Mouse (Mus musculus): ENCODE measurements around the gene Ash1l.

Gene Ash1l

DNA sequence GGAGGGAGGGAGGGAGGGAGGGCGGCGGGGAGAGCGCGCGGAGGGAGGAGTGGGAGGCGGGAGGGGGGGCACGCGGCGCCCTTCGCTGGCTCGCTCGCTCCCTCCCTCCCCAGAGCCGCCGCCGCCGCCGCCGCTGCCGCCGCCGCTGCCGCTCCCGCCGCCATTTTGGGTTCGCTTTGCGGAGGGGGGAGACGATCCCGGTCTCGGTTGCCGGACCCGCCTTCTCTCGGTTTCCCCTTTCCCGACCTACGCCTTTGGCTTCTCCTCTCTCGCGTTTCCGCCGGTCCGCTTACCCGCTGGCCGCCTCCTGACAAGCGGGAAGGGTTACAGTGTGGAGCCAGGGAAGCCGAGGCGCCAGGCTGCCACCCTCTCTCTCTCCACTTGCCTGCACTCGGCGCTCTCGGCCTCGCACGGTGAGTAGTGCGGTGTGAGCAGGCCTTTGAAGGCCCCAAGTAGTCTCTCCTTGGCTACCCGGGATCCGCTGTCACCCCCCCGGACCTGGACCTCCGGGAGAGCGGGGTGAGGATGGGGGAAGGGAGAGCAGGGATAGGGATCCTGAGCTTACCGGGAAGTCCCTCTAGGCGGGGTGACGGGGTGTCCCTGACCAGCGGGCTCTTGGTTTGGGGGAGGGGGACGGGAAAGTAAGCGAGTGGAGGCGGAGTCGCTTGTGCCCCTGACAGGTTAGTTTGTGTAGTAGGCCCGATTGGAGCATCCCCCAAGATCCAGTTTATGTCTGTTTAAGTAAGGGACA lies at the start of gene Ash1l, which contains the start of gene Dap3:
TSS of gene Ash1l (plus strand) at position 47 of the 751 bp plus-strand sequence.
TSS of gene Dap3 (minus strand) at position 606 of the 751 bp plus-strand sequence.
- DNase-seq (ENCODE audit: extremely low read depth, insufficient read length, low spot score): peak; percentile 89

DNA sequence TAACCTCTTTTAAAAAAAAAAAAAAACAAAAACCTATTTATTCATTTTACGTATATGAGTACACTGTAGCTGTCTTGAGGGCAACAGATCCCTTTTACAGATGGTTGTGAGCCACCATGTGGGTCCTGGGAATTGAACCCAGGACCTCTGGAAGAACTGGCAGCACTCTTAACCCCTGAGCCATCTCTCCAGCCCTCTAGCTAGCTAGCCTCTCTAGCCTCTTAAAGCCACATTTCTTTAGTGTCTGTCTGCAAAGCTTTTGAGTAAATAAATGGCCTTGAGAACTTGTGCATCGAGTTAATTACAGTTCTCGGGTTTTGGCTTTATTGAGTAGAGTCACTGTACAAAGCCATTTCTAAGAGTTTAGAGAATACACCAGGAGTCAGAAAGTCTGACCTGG lies 45.6 kb upstream of the Ash1l start:
- no peak for DNase-seq (ENCODE audit: extremely low read depth, insufficient read length, low spot score)

DNA sequence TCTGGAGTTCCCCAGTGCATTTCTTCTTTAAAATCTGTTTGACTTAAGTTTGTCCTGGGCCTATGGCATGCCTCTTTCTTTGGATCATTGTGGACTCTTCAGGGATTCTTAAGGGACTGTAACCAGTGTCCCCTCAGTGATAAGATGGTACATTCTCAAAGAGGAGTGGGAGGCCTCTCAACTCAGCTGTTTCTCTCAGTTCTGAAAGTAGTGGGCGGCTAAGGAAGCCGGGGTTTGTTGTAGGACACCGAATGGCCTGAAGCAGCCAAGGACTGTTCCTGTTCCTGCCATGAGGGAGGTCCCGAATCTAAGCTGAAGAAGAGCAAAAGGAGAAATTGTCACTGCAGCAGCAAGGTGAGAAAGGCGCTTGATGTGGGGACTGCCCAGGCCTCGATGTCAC lies 45.2 kb upstream of the Ash1l start:
- no peak for DNase-seq (ENCODE audit: extremely low read depth, insufficient read length, low spot score)

DNA sequence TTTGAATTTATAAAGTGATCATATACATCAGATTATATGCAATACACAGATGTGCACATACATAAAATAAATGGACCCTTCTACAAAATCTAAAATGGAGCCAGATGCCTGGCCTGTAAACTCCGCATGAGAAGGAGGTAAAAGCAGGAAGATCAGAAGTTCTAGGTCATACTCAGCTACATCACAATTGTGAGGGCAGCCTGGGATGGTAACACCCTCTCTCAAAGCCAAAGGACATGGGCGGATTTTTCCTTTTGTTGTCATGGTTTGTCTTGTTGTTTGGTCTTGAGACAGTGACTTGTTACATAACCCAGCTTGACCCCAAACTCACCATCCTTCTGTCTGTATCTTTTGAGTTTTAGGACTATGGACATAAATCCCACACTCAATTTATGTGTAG lies 44.7 kb upstream of the Ash1l start:
- DNase-seq (ENCODE audit: extremely low read depth, insufficient read length, low spot score): no peak

DNA sequence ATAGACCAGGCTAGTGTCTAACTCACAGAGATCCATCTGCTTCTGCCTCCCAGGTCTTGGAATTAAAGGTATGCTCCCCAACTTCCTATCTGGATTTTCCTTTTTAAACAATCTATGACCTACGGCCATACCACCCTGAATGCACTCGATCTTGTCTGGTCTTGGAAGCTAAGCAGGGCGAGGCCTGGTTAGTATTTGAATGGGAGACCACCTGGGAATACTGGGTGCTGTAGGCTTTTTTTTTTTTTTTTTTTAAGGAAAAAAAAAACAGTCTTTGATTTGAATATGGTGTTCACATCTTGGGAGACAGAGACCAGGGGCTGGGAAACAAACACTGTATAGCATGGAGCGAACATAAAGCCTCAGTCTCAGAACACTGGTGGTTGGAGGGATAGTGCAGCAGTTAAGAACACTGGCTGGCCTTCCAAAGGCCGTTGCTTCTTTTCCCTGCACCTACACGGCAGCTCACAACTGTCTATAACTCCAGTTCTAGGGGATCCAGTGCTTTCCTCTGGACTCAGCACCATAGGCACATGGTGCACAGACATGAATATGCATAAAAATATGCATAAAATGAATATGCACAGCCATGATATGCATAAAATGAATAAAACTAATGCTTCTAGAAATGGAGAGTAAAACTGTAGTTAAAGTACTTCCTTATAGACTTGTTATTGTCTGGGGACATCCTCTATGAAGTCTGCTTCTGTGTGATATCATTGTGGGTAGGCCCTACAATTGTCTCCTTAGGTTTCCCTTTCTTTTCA lies 43.8 kb upstream of the Ash1l start:
- DNase-seq (ENCODE audit: extremely low read depth, insufficient read length, low spot score): no peak

DNA sequence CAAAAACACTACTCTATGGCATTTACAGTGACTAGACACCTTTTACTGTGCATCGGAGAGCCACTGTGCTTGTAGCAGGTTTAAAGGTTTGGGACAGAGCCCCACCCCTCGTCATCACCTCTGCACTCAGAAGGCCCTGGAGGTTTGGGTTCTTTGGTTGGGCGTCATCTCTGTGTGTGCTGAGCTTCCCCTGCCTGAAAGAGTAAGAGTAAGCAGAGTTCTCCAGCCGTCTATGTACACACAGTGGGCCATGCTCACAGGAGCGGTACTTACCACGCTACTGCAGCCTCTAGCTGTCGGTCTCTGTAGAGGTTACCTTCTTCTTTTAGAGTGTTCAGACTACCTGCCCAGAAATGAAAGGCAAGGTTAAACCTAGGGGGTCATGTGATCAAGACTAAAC lies 37.8 kb upstream of the Ash1l start:
- DNase-seq (ENCODE audit: extremely low read depth, insufficient read length, low spot score): no peak

DNA sequence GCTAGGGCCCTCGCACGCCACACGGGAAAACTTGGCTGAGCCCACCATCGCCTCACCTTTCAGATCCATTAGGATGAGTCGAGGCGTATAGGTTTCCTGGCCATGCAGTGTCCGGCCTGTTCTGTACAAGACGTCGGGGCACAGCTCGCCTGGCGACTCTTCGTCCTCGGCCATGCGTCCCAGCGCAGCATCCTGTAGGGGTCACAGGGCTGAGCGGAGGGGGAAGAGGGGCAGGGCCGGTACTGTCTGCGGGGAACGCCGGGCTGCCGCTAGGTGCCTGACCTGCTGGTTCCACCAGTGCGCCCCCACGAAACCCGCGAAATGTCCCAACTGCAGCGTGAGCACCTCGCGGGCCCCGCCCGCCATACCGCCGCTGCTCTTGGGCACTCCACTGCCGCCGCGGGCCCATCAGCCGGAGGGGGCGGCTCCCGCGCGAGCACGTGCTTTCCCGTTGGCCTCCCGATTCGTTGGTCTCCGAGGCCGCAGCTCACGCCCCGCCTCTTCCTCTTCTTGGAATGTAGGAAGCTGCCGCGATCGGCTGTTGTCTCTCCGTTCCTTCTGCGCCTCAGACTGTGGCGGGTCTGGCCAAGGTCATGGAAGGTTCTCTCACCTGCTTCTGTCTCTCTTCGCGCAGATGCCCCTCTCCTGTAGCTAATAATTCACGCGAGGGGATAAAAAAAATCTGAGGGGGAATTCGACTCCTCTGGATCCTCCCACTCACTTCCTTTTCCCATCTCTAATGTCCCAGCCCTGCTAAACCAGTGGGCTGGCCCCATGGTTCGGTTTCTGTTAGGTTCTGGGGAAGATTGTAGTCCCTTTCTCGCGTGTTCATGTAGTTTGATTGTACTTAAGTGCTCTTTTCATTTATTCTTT lies 36.7 kb upstream of the Ash1l start, which contains the start of gene Msto1:
TSS of gene Msto1 (minus strand) at position 489 of the 873 bp plus-strand sequence.
- DNase-seq (ENCODE audit: extremely low read depth, insufficient read length, low spot score): peak; percentile 95

DNA sequence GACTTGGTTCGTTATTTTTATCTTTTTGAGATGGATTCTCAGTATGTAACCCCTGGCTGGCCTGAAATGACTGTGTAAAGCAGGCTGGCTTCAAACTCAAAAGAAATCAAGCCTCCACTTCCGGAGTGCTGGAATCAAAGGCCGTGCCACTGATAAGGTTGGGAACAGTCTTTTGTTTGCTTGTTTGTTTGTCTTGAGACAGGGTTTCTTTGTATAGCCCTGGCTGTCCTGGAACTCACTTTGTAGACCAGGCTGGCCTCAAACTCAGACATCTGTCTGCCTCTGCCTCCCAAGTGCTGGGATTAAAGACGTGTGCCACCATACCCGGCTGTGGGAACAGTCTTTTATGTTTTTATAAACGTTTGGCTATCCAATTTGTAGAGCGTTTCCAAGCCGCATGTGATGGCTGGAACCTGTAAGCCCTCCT lies 36.0 kb upstream of the Ash1l start:
- no peak for DNase-seq (ENCODE audit: extremely low read depth, insufficient read length, low spot score)

DNA sequence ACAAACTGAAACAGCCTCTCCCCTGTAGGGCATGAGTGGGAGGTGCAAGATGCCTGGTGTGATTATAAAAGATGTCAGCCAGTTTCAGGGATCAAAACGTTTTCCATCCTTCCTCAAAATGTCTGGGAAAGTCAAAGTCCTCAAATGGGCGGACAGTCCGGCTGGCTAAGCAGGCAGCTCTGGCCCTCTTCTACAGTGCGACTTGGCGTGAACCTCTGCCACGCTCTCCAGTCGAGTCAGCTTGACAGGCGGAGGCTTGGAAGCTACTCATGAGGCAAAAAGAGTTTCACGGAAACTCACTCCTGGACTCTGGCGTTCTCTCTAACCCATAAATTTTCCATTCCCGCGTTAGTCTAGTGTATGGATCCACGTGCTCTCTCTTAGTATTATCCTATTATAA lies 31.4 kb upstream of the Ash1l start:
- DNase-seq (ENCODE audit: extremely low read depth, insufficient read length, low spot score): no peak

DNA sequence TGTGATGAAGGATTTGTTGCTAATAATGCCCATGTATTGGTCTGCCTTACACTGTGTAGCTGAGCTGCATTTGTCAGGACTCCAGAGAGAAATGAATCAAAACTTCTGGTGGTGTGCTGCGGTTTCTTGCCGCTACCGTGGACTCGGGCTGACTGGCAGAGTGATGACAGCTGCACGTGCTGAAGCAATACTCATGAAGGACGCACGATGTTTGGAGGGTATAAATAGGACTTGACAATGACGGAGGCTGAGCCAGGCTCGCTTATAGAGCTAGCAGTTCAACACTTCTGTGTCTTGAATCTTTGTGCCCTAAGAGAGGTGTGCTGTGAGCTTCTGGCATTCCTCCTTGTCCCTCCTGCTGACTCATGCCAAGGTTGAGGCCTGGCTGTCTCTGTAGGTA lies 29.0 kb upstream of the Ash1l start:
- no peak for DNase-seq (ENCODE audit: extremely low read depth, insufficient read length, low spot score)

DNA sequence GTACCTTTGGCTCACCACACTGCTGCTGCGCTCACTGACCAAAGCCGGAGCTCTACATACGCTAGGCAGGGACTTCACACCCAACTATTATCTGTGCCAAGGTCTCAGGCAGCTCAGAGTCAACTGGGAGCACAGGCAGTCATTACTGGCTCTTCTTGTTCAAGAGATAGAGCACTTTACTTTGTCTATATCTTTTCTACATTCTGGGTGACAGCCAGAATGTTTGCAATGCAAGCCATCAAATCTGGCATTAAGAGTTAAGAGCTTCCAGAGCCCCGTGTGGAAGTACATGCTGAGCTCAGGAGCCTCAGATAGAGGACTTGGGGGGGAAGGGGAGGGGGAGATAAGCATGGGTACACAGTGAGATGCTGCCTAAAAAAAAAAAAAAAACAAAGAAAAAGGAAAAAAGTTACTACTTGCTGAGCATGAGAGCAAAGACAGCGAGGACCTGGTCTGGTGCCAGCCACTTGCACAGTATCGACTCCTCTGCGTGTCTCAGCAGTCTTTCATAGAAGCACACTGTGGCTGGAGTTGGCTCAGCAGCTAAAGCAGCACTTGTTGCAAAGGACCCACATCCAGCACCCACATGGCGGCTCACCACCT lies 26.3 kb upstream of the Ash1l start:
- no peak for DNase-seq (ENCODE audit: extremely low read depth, insufficient read length, low spot score)

DNA sequence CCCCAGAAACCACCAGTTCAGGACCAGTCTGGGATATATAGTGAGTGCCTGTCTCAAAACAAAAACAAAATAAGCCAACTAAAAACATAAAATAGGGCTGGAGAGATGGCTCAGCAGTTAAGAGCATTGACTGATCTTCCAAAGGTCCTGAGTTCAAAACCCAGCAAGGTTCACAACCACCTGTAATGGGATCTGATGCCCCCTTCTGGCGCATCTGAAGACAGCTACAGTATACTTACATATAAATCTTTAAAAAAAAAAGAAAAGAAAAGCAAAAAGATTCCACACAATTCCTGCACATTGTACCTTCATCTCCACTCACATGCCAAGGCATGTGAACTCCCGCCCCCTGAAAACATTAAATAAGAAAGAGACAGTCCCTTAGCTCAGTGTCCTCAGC lies 24.8 kb upstream of the Ash1l start:
- DNase-seq (ENCODE audit: extremely low read depth, insufficient read length, low spot score): no peak

DNA sequence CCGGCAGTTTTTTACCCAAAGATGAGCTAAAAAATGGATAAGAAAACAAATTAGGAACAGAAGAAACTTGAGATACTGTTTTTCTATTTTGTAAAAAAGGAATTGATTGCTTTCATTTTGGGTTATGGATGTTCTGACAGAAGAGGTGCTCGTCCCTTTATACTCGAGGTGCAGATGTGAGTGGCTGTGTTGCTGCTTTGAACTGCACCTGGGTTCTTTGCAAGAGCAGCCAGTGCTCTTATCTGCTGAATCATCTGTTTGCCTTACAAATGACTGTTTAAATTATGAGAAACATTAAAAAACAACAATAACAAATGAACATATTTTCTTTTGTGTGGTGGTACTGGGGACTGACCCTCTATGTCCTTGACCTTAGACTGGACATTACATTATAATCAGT lies 20.9 kb upstream of the Ash1l start:
- no peak for DNase-seq (ENCODE audit: extremely low read depth, insufficient read length, low spot score)

DNA sequence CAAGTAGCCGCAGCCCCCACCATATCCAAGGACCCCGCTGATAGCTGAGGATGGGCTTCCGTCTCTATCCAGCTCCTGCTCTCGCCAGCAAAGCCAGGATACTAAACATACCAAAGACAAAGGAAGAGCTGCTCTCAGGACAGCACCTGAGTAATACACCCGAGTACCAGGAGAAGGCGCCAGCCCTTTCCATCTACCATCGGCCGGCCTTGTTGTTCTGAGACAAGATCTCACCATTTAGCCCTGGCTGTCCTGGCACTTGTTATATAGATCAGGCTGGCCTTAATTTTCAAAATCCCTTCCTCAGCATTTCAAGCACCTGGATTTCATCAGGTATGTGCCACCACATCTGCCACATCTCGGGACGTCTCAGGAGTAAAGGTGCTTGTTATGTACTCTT lies 11.4 kb upstream of the Ash1l start:
- DNase-seq (ENCODE audit: extremely low read depth, insufficient read length, low spot score): no peak

DNA sequence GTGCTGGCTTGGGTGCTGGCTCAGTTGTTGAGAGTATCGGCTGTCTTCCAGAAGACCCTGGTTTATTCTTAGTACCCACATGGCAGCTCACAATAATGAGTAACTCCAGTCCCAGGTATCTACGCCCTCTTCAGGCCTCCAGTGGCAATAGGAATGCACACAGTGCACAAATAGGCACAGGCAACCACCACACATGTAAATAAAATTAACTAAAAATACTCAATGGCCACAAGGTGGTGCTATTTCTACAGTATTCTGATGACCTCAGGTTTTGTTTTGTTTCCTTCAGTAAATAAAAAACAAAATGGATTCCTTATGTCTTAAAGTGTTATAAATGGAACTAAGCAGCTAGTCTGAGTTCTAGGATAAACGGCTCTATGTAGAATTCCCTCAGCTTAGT lies 10.7 kb upstream of the Ash1l start:
- DNase-seq (ENCODE audit: extremely low read depth, insufficient read length, low spot score): peak; percentile 19

DNA sequence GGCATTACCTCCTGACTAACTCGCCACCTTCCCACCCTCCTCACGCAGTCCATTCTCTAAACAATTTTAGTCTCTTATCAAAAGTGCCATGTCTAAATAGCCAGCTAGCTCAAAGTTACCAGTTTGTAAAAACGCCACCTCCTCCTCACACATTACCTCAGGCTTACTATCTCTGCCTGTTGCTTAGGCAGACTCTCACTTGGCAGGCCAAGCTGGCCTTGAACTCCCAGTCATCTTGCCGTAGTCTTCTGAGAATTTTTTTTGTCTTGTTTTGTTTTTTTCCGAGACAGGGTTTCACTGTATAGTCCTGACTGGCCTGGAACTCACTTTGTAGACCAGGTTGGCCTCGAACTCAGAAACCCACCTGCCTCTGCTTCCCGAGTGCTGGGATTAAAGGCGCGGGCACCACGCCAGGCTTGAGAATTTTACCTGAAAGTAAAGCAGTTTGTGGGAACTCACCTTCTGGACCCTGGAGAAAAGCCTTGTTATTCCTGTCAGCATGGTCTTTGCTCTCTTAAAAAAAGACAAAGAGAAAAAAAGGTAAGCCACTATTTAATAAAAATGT lies 8.0 kb upstream of the Ash1l start:
- DNase-seq (ENCODE audit: extremely low read depth, insufficient read length, low spot score): no peak

DNA sequence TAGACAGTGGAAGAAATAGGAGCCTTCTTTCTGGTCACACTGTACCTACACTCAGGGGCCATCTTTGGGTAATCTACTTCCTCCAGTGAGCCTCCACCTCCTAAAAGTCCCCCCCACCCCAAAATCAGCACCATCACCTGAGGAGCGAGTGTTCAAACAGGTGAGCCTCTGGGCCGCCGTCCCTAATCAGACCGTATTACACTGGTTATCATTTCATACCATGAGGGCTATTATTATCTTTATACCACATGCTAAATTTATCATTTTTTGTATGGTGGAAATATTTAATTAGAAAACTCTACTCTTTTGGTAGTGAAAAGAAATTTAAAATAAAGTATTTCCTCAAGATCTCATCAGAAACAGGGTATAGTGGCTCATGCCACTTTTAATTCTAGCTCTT lies 6.3 kb upstream of the Ash1l start:
- DNase-seq (ENCODE audit: extremely low read depth, insufficient read length, low spot score): no peak

DNA sequence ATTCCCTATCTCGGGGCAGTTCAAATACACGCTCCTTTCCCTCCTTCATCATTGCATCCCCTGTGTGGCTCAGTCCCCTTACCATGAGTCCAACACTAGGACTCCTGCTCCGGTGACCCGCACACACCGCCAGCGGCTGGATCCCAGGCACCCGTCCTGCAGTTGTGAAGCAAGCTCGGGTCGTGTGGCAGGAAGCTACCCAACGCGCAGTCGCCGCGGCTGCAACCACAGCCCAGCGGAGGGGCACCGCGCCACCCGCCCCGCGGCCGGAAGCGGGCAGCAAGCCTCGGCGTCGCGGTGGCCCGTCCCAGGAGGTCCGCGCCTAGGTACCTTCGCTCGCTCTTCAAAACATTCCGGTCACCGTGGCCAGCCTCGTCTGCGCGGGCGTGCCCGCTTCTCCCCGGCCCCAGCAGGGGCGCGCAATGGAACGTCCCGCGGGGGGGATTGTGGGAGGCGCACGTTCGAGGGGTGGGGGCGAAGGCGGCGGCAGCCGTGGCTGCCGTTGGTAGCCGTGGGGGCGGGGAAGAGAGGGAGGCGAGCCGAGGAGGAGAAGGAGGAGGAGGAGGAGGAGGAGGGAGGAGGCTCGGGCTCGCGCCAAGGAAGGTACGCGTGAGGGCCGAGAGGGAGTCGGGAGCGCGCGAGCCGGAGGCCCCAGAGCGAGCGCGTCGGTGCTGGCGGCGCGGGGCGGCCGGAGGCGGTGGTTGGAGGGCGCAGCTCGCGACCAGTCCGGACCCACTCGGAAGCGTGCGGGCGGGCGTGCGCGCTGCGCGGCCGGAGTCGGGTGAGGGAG lies 441 bp upstream of the Ash1l start:
- DNase-seq (ENCODE audit: extremely low read depth, insufficient read length, low spot score): peak; percentile 93

DNA sequence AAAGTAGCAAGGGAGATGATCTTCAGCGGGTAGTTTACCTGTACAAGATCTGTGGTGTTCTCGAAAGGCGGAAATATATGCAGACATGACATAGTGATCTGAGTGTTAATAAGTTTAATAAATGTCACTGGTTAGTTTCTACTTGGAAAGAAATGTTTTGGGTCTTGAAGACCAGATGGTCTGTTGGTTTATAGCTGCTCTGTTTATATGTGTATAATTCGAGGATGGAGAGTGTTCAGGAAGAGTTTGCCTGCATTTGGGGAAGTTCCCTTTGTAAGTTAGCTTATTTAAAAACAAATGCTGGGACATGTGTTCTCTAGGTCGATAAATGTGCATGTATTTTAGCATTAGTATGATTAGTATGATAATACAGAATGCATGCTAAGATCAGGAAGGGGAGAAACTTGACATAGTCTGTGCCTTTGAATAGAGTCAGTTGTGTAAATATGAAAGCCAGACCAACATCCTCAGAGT lies 942 bp downstream of the Ash1l start:
- DNase-seq (ENCODE audit: extremely low read depth, insufficient read length, low spot score): no peak
